Mouse (Mus musculus) CH12.LX (cell line): ENCODE measurements around the gene Pcolce2.

Experiments used
- HCFC1 ChIP-seq: IDR thresholded peaks from 2 replicates; pipeline ENCODE4 v1.6.1; 2012; ENCODE audit warnings: low read depth, mild to moderate bottlenecking, inconsistent platforms, low read length, improper control_type of control experiment
- ZC3H11A ChIP-seq: IDR thresholded peaks from 2 replicates; pipeline ENCODE4 v1.6.1; 2012; ENCODE audit warnings: low read depth, mild to moderate bottlenecking, inconsistent platforms, low read length, improper control_type of control experiment

GRCm38 (mm10) chr9:95695023-95695422, 57.6 kb downstream of the Pcolce2 start:
- TF ChIP-seq HCFC1, result no peak
- no peak for TF ChIP-seq ZC3H11A
